Mouse (Mus musculus) liver, embryonic 11.5 days (tissue): Measurements from ENCODE around the gene Fli1. TPM values are rescaled to one million over a fixed set of nuclear protein-coding genes. Genes with fewer than 3 reads are reported as not detected.

ENCODE experiments used
- ATAC-seq: fragments of 200-750 bp; cut with Nextera tagmentation; replicated peaks from 2 replicates; pipeline ENCODE4 v1.8.0; 2017; ENCODE audit warnings: moderate number of reproducible peaks, mild to moderate bottlenecking, moderate TSS enrichment, moderate library complexity; ENCODE audit not compliant: low FRiP score
- DNase-seq: peaks from one replicate; pipeline ENCODE4 v3.0.0-alpha.2; 2017; ENCODE audit warnings: low spot score
- H3K27ac ChIP-seq: fragments of 300-500 bp; sonication (generic); 2 replicates; pipeline ENCODE4 v1.5.1; 2014; ENCODE audit warnings: mild to moderate bottlenecking, low read depth, low read length, control low read depth
- H3K27me3 ChIP-seq: fragments of 300-500 bp; sonication (generic); replicated peaks from 2 replicates; pipeline ENCODE4 v1.6.1; 2014; ENCODE audit warnings: low read length, mixed read lengths; ENCODE audit not compliant: control insufficient read depth, insufficient read depth
- H3K36me3 ChIP-seq: fragments of 300-500 bp; sonication (generic); 2 replicates; pipeline ENCODE4 v1.6.1; 2014; ENCODE audit warnings: mild to moderate bottlenecking, low read length, moderate library complexity, mixed read lengths; ENCODE audit not compliant: control insufficient read depth, insufficient read depth
- H3K4me1 ChIP-seq: fragments of 300-500 bp; sonication (generic); replicated peaks from 2 replicates; pipeline ENCODE4 v1.6.1; 2014; ENCODE audit warnings: low read length, mixed read lengths; ENCODE audit not compliant: control insufficient read depth, insufficient read depth
- H3K4me2 ChIP-seq: fragments of 300-500 bp; sonication (generic); 2 replicates; pipeline ENCODE4 v1.6.1; 2014; ENCODE audit warnings: mild to moderate bottlenecking, control low read depth, moderate library complexity
- H3K4me3 ChIP-seq: fragments of 300-500 bp; sonication (generic); 2 replicates; pipeline ENCODE4 v1.5.1; 2014; ENCODE audit warnings: low read depth, low read length, control low read depth
- H3K9ac ChIP-seq: fragments of 300-500 bp; sonication (generic); 2 replicates; pipeline ENCODE4 v1.6.1; 2014; ENCODE audit warnings: low read depth, low read length, control low read depth
- H3K9me3 ChIP-seq: fragments of 300-500 bp; sonication (generic); 2 replicates; pipeline ENCODE4 v1.6.1; 2016; ENCODE audit warnings: low read length, inconsistent platforms, mixed read lengths; ENCODE audit not compliant: control insufficient read depth
- WGBS: fragments of 180-500 bp; shearing (Covaris S2); extraction: QIAGEN DNeasy Blood & Tissue Kit; methylation state at CpG from one replicate; pipeline ENCODE4 v1.1.7; 2014; 5-methylcytosine and 5-hydroxymethylcytosine counted together
- polyA plus RNA-seq: library from polyadenylated mRNA; unstranded; fragments of >200 nt; fragmentation: Nextera tagmentation; extraction: Ambion mirVana; gene quantifications from 2 replicates; pipeline ENCODE4 v1.2.1, GENCODE M21; 2014

Gene Fli1
- polyA plus RNA-seq, 1 experiment from 2014 or later = 24.3 TPM

- H3K4me3 ChIP-seq = no peak overlapping the region
- no peak for DNase-seq
- H3K4me2 ChIP-seq = no peak overlapping the region
- WGBS = 44% methylated on average over 6 of the region's 6 CpGs
- H3K9ac ChIP-seq = no peak overlapping the region
- no peaks in the 10 kb centered on the region for H3K9me3 ChIP-seq
- no peaks in the 10 kb centered on the region for H3K36me3 ChIP-seq
- no peaks in the 10 kb centered on the region for H3K27me3 ChIP-seq
- H3K27ac ChIP-seq = no peak overlapping the region
- no peak for ATAC-seq
- peaks cover 53% of the 10 kb centered on the region for H3K4me1 ChIP-seq
These were observed 28.1 kb downstream of the Fli1 start for GRCm38 (mm10) chr9:32514406-32515058.

- no peak overlapping the region for H3K4me3 ChIP-seq
- WGBS = 68% methylated on average over 2 of the region's 2 CpGs
- H3K36me3 ChIP-seq = no peaks in the 10 kb centered on the region
- no peak for DNase-seq
- no peak for ATAC-seq
- H3K27me3 ChIP-seq = no peaks in the 10 kb centered on the region
- H3K9me3 ChIP-seq = no peaks in the 10 kb centered on the region
- H3K9ac ChIP-seq = no peak overlapping the region
- H3K4me2 ChIP-seq = no peak overlapping the region
- H3K27ac ChIP-seq = no peak overlapping the region
- peaks cover 43% of the 10 kb centered on the region for H3K4me1 ChIP-seq
These were observed 29.2 kb downstream of the Fli1 start for GRCm38 (mm10) chr9:32513471-32513870.

GRCm38 (mm10) chr9:32510454-32511263, 32.0 kb downstream of the Fli1 start:
- peaks cover 3% of the 10 kb centered on the region for H3K27me3 ChIP-seq
- DNase-seq (no peak), ATAC-seq (peak; percentile 54)
- H3K36me3 ChIP-seq = no peaks in the 10 kb centered on the region
- 47% methylated on average over 7 of the region's 7 CpGs for WGBS
- no peak overlapping the region for H3K4me2 ChIP-seq
- no peaks in the 10 kb centered on the region for H3K9me3 ChIP-seq
- peaks cover 48% of the 10 kb centered on the region for H3K4me1 ChIP-seq
- no peak overlapping the region for H3K4me3 ChIP-seq
- no peak overlapping the region for H3K9ac ChIP-seq
- H3K27ac ChIP-seq = no peak overlapping the region

- 32% methylated on average over 7 of the region's 7 CpGs for WGBS
- no peaks in the 10 kb centered on the region for H3K36me3 ChIP-seq
- H3K9me3 ChIP-seq = no peaks in the 10 kb centered on the region
- no peak overlapping the region for H3K9ac ChIP-seq
- no peak overlapping the region for H3K27ac ChIP-seq
- peaks cover 3% of the 10 kb centered on the region for H3K27me3 ChIP-seq
- H3K4me1 ChIP-seq = peaks cover 50% of the 10 kb centered on the region
- DNase-seq (no peak), ATAC-seq (no peak)
- no peak overlapping the region for H3K4me2 ChIP-seq
- H3K4me3 ChIP-seq = no peak overlapping the region
These were observed 32.9 kb downstream of the Fli1 start for GRCm38 (mm10) chr9:32509706-32510156.

GRCm38 (mm10) chr9:32508648-32509047, 34.0 kb downstream of the Fli1 start:
- H3K4me2 ChIP-seq = no peak overlapping the region
- H3K27ac ChIP-seq = no peak overlapping the region
- H3K36me3 ChIP-seq = no peaks in the 10 kb centered on the region
- no peak overlapping the region for H3K4me3 ChIP-seq
- no peak overlapping the region for H3K9ac ChIP-seq
- 47% methylated on average over 2 of the region's 2 CpGs for WGBS
- ATAC-seq (peak; percentile 44; the same call in 1 of the 2 replicates), DNase-seq (no peak)
- H3K9me3 ChIP-seq = no peaks in the 10 kb centered on the region
- H3K4me1 ChIP-seq = peaks cover 49% of the 10 kb centered on the region
- peaks cover 3% of the 10 kb centered on the region for H3K27me3 ChIP-seq

- H3K27me3 ChIP-seq = peaks cover 3% of the 10 kb centered on the region
- 55% methylated on average over 8 of the region's 8 CpGs for WGBS
- no peak overlapping the region for H3K4me3 ChIP-seq
- no peak overlapping the region for H3K4me2 ChIP-seq
- H3K9me3 ChIP-seq = no peaks in the 10 kb centered on the region
- DNase-seq = no peak
- no peak overlapping the region for H3K27ac ChIP-seq
- H3K9ac ChIP-seq = no peak overlapping the region
- no peaks in the 10 kb centered on the region for H3K36me3 ChIP-seq
- ATAC-seq = no peak
- H3K4me1 ChIP-seq = peaks cover 52% of the 10 kb centered on the region
These were observed 34.5 kb downstream of the Fli1 start for GRCm38 (mm10) chr9:32508118-32508517.

- ATAC-seq = no peak
- H3K27me3 ChIP-seq = peaks cover 3% of the 10 kb centered on the region
- 59% methylated on average over 15 of the region's 15 CpGs for WGBS
- peaks cover 52% of the 10 kb centered on the region for H3K4me1 ChIP-seq
- H3K27ac ChIP-seq = no peak overlapping the region
- no peak overlapping the region for H3K9ac ChIP-seq
- DNase-seq = no peak
- H3K4me2 ChIP-seq = no peak overlapping the region
- no peaks in the 10 kb centered on the region for H3K9me3 ChIP-seq
- H3K4me3 ChIP-seq = no peak overlapping the region
- no peaks in the 10 kb centered on the region for H3K36me3 ChIP-seq
These were observed 35.5 kb downstream of the Fli1 start for GRCm38 (mm10) chr9:32506866-32507861.

- Histone ChIP-seq H3K9me3 (no peaks in the 10 kb centered on the region), H3K4me1 (peaks cover 46% of the 10 kb centered on the region), H3K4me3 (no peak overlapping the region), H3K4me2 (0 out of 2 replicates have a peak overlapping the region, but pooled peaks have one; percentile 1), H3K27ac (0 out of 2 replicates have a peak overlapping the region, but pooled peaks have one; percentile 48), H3K27me3 (peaks cover 3% of the 10 kb centered on the region), H3K9ac (no peak overlapping the region), H3K36me3 (no peaks in the 10 kb centered on the region)
- DNase-seq (no peak), ATAC-seq (no peak)
- 13% methylated on average over 8 of the region's 8 CpGs for WGBS
These were observed 36.5 kb downstream of the Fli1 start for GRCm38 (mm10) chr9:32506161-32506560.
